In genomic region chr1:153667781-153668180, GRCm38 (mm10) we compare ENCODE assay signal across 16 mouse cellular contexts. TPM values are rescaled to one million over a fixed set of nuclear protein-coding genes. Genes with fewer than 3 reads are reported as not detected.
DNase-seq lines count a peak whose midpoint lies in the region; ATAC-seq and TF ChIP-seq lines count a peak whose summit lies in the region.
"Had no signal": no experiment of that assay in that cellular context is flagged by ENCODE, and none has a peak within 500 bp of the region (broad histone marks: within the 10 kb centered on the region; RNA-seq: fewer than 3 reads in every experiment).

No protein-coding gene starts in this region.

- DNase-seq in cerebellum, adult 8-10 months: peak; percentile 53
- DNase-seq in cerebellum, adult 11 months: no peak
- DNase-seq in cerebellum, adult 9-10 months: peak; percentile 73
- no peak for DNase-seq in midbrain, postnatal 0 days (ENCODE audit: low spot score)
- DNase-seq in urinary bladder, postnatal 25 days (ENCODE audit: low spot score): no peak
- DNase-seq in layer of hippocampus, adult 9-11 months: no peak
- DNase-seq: adrenal gland, postnatal 25 days; gastrocnemius, postnatal 36 days; heart, postnatal 36 days; kidney, adult 11 months; kidney, postnatal 25 days had no signal

- H3K9ac ChIP-seq in midbrain, postnatal 0 days (replicated peaks; ENCODE audit: low read length, poor library complexity, severe bottlenecking): no peak overlapping the region
- H3K9ac ChIP-seq: heart, embryonic 12.5 days; liver, embryonic 12.5 days; lung, embryonic 15.5 days had no signal

- no peak overlapping the region for H3K27ac ChIP-seq in midbrain, postnatal 0 days (ENCODE audit: low read depth, low read length)
- H3K27ac ChIP-seq: liver, embryonic 12.5 days; lung, embryonic 15.5 days had no signal

- H3K36me3 ChIP-seq in midbrain, postnatal 0 days (ENCODE audit: insufficient read depth, low read length): no peaks in the 10 kb centered on the region
- H3K36me3 ChIP-seq: heart, embryonic 12.5 days; liver, embryonic 12.5 days; lung, embryonic 15.5 days had no signal

- H3K4me2 ChIP-seq in midbrain, postnatal 0 days (ENCODE audit: low read depth, low read length, poor library complexity, severe bottlenecking): peak overlapping the region; percentile 54
- H3K4me2 ChIP-seq: heart, embryonic 12.5 days; liver, embryonic 12.5 days; lung, embryonic 15.5 days had no signal

- no peaks in the 10 kb centered on the region for H3K9me3 ChIP-seq in midbrain, postnatal 0 days (ENCODE audit: low read length)
- H3K9me3 ChIP-seq: heart, embryonic 12.5 days; liver, embryonic 12.5 days; lung, embryonic 15.5 days had no signal

- peaks cover 40% of the 10 kb centered on the region for H3K4me1 ChIP-seq in midbrain, postnatal 0 days (ENCODE audit: insufficient read depth, low read length)
- H3K4me1 ChIP-seq: liver, embryonic 12.5 days; lung, embryonic 15.5 days had no signal

- peak overlapping the region; percentile 31; the same call in 1 of the 2 replicates for H3K4me3 ChIP-seq in midbrain, postnatal 0 days (ENCODE audit: low read depth, low read length)
- H3K4me3 ChIP-seq: heart, embryonic 12.5 days; liver, embryonic 12.5 days; lung, embryonic 15.5 days had no signal

- 77% methylated on average over 5 of the region's 5 CpGs for WGBS in midbrain, postnatal 0 days

- H3K27me3 ChIP-seq in midbrain, postnatal 0 days (ENCODE audit: insufficient read depth, low read length): no peaks in the 10 kb centered on the region

- no peak for TF ChIP-seq CTCF in midbrain, postnatal 0 days (IDR thresholded peaks at IDR 0.05)

- peak; percentile 4 to 33; a peak in 1 of 4 replicates for ATAC-seq in hematopoietic stem cell, adult 5-6 weeks (replicated peaks in 1 of 2; ENCODE audit: insufficient read depth in 1 of 2, low FRiP score in 2 of 2, low TSS enrichment in 1 of 2, low read depth in 1 of 2, poor library complexity in 2 of 2, severe bottlenecking in 2 of 2)
- no peak for ATAC-seq in midbrain, postnatal 0 days (ENCODE audit: low FRiP score)
- ATAC-seq: activated CD4-positive, CD25-positive, alpha-beta regulatory T cell, adult 4 months; liver, embryonic 12.5 days had no signal

RNA-seq across cellular contexts. Expression of gene Rgs8, which starts 15.0 kb away (rescaled TPM):
- total RNA-seq in hematopoietic stem cell, adult 5-6 weeks (2017): 0.44 and 3.6 TPM in 2 replicates
- 40.7 and 68.0 TPM in 2 replicates for total RNA-seq in midbrain, postnatal 0 days (2014; rRNA removed)
- 31.1 and 32.1 TPM in 2 replicates for polyA plus RNA-seq in midbrain, postnatal 0 days (2015; fragmentation: Nextera tagmentation; extraction: Ambion mirVana)
- total RNA-seq: adrenal gland, postnatal 25 days; heart, postnatal 36 days had no signal

Comparison
In these comparisons a context has a peak if more than half of its experiments do, and no peak if none do; other contexts are left out.
1. DNase-seq: peak in cerebellum, adult 8-10 months (single experiment) and cerebellum, adult 9-10 months (single experiment); none in cerebellum, adult 11 months (single experiment), midbrain, postnatal 0 days (single experiment), urinary bladder, postnatal 25 days (single experiment) and layer of hippocampus, adult 9-11 months (single experiment).